Mouse (Mus musculus): ENCODE data around the gene BC048562. TPM values are rescaled to one million over a fixed set of nuclear protein-coding genes. Genes with fewer than 3 reads are reported as not detected.
A peak's percentile ranks its signal among the peaks of the same experiment; 100 is the strongest.

The BC048562 gene
- polyA plus RNA-seq, 1 experiment, result not detected

DNA sequence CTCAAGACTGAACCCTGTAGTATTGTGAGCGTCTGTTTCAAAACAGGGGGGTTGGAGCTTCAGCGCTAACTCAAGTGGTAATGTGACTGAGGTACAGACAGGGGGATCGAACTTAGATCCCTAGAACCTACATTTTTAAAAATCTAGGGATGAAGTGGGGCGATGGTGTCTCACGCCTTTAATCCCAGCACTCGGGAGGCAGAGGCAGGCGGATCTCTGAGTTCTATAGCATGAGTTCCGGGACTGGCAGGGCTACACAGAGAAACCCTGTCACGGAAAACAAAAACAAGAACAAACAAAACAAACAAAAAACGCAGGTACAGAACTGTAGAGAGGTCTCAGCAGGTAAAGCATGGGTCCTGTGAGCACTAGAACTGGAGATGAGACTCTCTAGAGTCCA, 20.7 kb downstream of the BC048562 start:
- Histone ChIP-seq H3K27ac (ENCODE audit: insufficient read depth, low read depth, low read length) (no peak overlapping the region), H3K4me3 (ENCODE audit: insufficient read depth, low read length) (no peak overlapping the region), H3K4me1 (ENCODE audit: control insufficient read depth, insufficient read depth, low read length) (peaks cover 21% of the 10 kb centered on the region)
- TF ChIP-seq CTCF (IDR thresholded peaks at IDR 0.05; ENCODE audit: low read depth, low read length) (no peak), POLR2A (IDR thresholded peaks at IDR 0.05; ENCODE audit: borderline replicate concordance, low read depth, low read length) (no peak)

DNA sequence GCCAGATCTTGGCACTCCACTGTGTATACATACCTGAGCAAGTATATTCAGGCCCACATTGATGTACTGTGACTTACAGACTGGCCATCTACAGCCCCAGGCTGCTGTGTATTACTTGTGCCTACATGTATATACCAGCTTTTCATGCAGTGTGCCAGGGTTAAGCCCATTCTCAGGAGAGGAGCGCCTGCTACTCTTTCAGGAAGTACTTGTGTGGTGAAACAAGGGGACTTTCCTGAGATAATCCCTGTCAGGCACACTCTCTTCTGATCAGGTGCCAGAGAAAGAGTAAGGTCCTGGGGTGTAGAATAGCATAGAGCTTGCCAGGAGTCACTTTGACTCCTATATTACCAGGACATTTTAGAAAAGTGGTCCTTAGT, 23.6 kb downstream of the BC048562 start:
- Histone ChIP-seq H3K4me1 (ENCODE audit: control insufficient read depth, insufficient read depth, low read length) (peaks cover 21% of the 10 kb centered on the region), H3K4me3 (ENCODE audit: insufficient read depth, low read length) (peak overlapping the region; percentile 73; the same call in 1 of the 2 replicates), H3K27ac (ENCODE audit: insufficient read depth, low read depth, low read length) (peak overlapping the region; percentile 45)
- TF ChIP-seq POLR2A (IDR thresholded peaks at IDR 0.05; ENCODE audit: borderline replicate concordance, low read depth, low read length) (no peak), CTCF (IDR thresholded peaks at IDR 0.05; ENCODE audit: low read depth, low read length) (no peak)

DNA sequence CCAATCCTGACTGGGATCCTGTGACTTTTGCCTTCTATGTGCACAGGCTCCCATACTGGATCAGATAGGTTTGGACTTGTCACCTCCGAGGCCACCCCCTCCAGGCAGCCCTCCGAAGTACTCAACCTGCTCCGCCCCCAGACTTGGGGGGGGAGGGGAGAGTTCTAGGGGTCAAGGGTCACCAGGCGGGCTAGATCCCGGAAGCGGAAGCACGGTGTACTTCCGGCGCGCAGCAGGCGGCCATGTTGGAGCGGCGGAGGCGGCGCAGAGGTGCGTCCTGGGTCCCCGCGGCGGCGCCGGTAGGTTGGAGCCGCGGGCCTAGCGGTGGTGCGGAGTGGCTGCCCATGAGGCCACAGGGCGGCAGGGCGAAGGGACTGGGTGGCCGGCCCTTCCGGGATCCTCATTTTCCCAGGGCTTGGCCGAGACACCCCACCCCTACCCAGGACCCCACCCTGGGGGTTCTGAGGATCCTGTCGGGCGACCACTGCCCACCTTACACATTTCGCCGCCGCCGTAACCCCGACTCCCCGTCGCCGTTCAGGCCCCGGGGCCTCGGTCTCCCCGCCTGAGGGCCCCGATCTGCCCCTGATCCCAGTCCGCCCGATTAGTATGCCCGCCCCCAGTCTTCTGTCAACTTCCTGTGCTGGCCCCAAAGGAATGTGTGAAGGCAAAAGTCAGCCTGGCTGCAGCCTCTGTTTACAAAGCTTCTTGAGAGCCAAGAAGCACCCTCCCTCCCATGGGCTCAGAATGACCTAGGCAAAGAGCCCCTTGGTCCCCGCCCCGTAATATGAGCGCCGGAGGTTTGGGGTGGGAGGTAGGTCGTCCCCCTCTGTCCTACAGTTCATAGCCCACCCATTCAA, 24.3 kb downstream of the BC048562 start, which contains the start of gene Ccdc71:
Gene Ccdc71, plus strand, starts transcription at position 209 of the 860 bp plus-strand sequence.
- peak within 1 kb of the TSS; percentile 73 for H3K4me3 ChIP-seq (ENCODE audit: insufficient read depth, low read length)
- TF ChIP-seq CTCF (IDR thresholded peaks at IDR 0.05; ENCODE audit: low read depth, low read length), result no peak
- no peak for TF ChIP-seq POLR2A (IDR thresholded peaks at IDR 0.05; ENCODE audit: borderline replicate concordance, low read depth, low read length)
- H3K4me1 ChIP-seq (ENCODE audit: control insufficient read depth, insufficient read depth, low read length), result peaks cover 21% of the 10 kb centered on the region
- peak within 1 kb of the TSS; percentile 49 for H3K27ac ChIP-seq (ENCODE audit: insufficient read depth, low read depth, low read length)

DNA sequence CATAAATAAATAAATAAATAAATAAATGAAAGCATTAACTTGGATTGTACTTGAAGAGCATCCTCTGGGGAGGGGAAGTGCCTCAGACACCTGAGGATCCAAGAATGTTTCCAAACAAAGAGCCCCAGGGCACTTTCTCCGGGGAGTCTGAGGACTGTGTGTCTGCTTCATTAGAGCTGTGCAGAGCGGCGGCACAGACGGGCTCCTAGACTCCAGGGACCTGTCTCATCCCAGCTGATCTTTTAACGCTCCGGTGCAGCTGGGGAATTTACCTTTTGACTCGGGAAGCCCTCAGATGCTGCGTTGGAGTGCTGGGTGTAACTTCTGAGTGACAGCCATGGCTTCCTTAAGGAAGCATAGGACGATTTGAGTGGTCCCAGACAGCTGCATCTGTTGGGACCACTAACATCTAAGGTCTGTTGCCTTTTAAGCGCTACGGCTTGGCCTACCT, 24.9 kb downstream of the BC048562 start, which contains the start of gene Klhdc8b:
Gene Klhdc8b, minus strand, starts transcription at position 401 of the 451 bp plus-strand sequence.
- TF ChIP-seq CTCF (IDR thresholded peaks at IDR 0.05; ENCODE audit: low read depth, low read length), result no peak
- H3K27ac ChIP-seq (ENCODE audit: insufficient read depth, low read depth, low read length), result peak within 1 kb of the TSS; percentile 49
- peak within 1 kb of the TSS; percentile 73 for H3K4me3 ChIP-seq (ENCODE audit: insufficient read depth, low read length)
- peaks cover 21% of the 10 kb centered on the region for H3K4me1 ChIP-seq (ENCODE audit: control insufficient read depth, insufficient read depth, low read length)

DNA sequence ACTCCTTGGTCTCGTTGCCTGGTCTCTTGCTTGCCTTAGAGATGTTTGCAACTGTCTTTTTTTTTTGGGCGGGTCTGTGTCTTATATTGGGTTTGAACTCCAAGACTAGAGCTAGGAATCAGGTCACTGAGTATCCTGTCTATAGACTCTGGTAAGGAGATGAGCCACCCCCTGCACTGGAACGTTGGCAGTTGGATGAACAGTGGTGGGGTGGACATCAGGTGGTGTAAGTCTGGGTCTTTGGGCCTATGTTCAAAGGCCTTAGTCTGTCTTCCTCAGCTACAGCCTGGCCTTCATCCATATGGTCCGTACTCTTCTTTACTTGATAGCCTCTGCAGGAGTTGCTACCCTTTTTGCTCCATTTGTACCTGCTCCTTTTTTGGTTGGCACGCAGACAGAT, 25.4 kb downstream of the BC048562 start:
- TF ChIP-seq CTCF (IDR thresholded peaks at IDR 0.05; ENCODE audit: low read depth, low read length), result no peak
- no peak for TF ChIP-seq POLR2A (IDR thresholded peaks at IDR 0.05; ENCODE audit: borderline replicate concordance, low read depth, low read length)
- Histone ChIP-seq H3K4me1 (ENCODE audit: control insufficient read depth, insufficient read depth, low read length) (peaks cover 21% of the 10 kb centered on the region), H3K4me3 (ENCODE audit: insufficient read depth, low read length) (peak overlapping the region; percentile 73), H3K27ac (ENCODE audit: insufficient read depth, low read depth, low read length) (no peak overlapping the region)

DNA sequence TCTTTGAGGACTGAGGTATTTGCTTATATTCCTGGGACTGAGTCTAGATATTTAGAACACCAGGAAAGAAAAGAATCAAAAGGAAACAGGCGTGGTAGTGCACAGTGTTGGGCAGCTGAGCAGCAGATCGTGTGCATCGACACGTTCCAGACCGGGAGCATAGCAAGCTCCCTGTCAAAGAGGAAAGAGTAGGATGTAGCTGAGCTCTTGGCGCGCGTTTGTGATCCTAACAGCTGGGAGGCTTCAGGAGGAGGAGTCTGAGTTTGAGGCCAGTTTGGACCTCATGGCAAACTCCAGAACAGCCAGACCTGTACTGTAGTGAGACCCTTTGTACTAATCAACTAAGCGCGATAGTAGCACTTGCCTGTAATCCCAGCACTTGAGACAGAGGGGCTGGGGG, 25.9 kb downstream of the BC048562 start:
- Histone ChIP-seq H3K27ac (ENCODE audit: insufficient read depth, low read depth, low read length) (no peak overlapping the region), H3K4me3 (ENCODE audit: insufficient read depth, low read length) (no peak overlapping the region), H3K4me1 (ENCODE audit: control insufficient read depth, insufficient read depth, low read length) (peaks cover 21% of the 10 kb centered on the region)
- TF ChIP-seq POLR2A (IDR thresholded peaks at IDR 0.05; ENCODE audit: borderline replicate concordance, low read depth, low read length), result no peak

DNA sequence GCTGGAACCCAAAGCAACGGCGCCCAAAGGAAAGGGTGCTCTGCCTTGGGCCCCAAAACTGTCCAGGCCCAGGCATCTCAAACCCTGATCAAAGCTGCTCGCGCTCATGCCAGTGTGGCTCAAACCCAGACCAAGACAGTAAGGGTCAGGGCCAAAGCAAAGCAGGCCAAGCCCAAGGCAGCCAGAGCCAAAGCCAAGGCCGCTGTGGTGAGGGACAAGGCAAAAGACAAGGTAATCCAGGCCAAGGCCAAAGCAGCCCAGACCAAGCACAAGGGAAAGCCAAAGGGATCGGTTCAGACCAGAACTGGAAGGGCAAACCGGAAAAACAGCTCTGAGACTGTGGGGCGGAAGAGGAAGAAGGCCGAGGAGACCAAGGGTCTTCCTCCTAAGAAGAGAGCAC, 27.4 kb downstream of the BC048562 start:
- Histone ChIP-seq H3K27ac (ENCODE audit: insufficient read depth, low read depth, low read length) (no peak overlapping the region), H3K4me1 (ENCODE audit: control insufficient read depth, insufficient read depth, low read length) (peaks cover 21% of the 10 kb centered on the region), H3K4me3 (ENCODE audit: insufficient read depth, low read length) (no peak overlapping the region)
- TF ChIP-seq CTCF (IDR thresholded peaks at IDR 0.05; ENCODE audit: low read depth, low read length) (no peak), POLR2A (IDR thresholded peaks at IDR 0.05; ENCODE audit: borderline replicate concordance, low read depth, low read length) (no peak)

DNA sequence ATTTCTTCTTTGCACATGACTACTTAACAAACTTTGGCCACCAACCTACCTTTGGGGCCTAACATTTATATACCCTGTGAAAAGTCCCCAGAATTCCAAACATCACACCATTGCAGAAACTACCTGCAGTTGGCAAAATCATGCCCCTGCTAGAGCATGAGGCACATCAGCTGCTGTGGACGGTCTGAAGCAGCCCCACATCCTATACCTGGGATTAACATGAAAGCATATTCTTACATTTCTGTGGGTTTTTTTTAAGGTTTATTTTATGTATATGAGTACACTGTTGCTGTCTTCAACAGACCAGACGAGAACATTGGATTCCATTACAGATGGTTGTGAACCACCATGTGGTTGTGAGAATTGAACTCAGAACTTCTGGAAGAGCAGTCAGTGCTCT, 29.9 kb downstream of the BC048562 start:
- no peak overlapping the region for H3K4me3 ChIP-seq (ENCODE audit: insufficient read depth, low read length)
- TF ChIP-seq CTCF (IDR thresholded peaks at IDR 0.05; ENCODE audit: low read depth, low read length), result no peak
- TF ChIP-seq POLR2A (IDR thresholded peaks at IDR 0.05; ENCODE audit: borderline replicate concordance, low read depth, low read length), result no peak
- no peak overlapping the region for H3K27ac ChIP-seq (ENCODE audit: insufficient read depth, low read depth, low read length)
- H3K4me1 ChIP-seq (ENCODE audit: control insufficient read depth, insufficient read depth, low read length), result peaks cover 11% of the 10 kb centered on the region

DNA sequence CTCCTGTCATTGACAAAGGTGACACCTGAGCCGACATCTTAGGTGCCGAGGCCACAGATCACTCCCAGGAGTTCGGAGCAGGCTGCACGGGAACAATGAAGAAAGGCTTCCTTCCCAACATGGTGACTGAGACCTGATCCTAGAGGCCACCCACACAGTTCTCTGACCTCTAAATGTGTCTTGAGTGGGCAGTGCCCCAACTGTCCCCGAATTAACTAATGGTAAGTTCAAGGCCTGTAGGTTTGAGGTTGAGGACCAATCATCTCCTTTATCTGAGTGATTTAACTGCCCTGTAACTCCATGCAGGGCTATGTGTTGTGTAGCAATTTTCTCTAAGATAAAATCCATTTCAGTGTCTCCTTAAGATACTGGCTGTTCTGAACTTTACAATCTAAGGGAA, 33.1 kb downstream of the BC048562 start:
- no peak for TF ChIP-seq POLR2A (IDR thresholded peaks at IDR 0.05; ENCODE audit: borderline replicate concordance, low read depth, low read length)
- no peak for TF ChIP-seq CTCF (IDR thresholded peaks at IDR 0.05; ENCODE audit: low read depth, low read length)
- peaks cover 4% of the 10 kb centered on the region for H3K4me1 ChIP-seq (ENCODE audit: control insufficient read depth, insufficient read depth, low read length)
- no peak overlapping the region for H3K27ac ChIP-seq (ENCODE audit: insufficient read depth, low read depth, low read length)
- no peak overlapping the region for H3K4me3 ChIP-seq (ENCODE audit: insufficient read depth, low read length)

DNA sequence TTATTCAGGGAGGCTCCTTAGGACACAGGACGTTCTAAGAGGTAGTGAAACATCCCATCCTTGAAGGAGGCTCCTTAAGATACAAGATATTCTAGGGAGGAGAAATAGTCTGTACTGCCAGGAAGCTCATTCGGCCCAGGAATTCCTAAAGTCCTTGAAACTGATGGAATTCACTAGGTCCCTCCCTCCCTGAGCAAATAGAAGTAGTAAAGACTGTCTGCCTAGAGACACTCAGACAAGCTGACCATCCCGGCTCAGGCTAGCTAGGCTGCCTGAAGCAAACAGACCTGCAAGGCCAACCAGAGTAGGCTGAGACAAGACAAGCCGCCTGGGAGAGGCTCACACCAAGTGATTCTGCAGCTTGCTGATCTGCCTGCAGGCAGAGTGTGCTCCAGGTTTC, 33.6 kb downstream of the BC048562 start:
- H3K4me1 ChIP-seq (ENCODE audit: control insufficient read depth, insufficient read depth, low read length), result peaks cover 6% of the 10 kb centered on the region
- no peak overlapping the region for H3K4me3 ChIP-seq (ENCODE audit: insufficient read depth, low read length)
- TF ChIP-seq CTCF (IDR thresholded peaks at IDR 0.05; ENCODE audit: low read depth, low read length), result no peak
- no peak for TF ChIP-seq POLR2A (IDR thresholded peaks at IDR 0.05; ENCODE audit: borderline replicate concordance, low read depth, low read length)
- H3K27ac ChIP-seq (ENCODE audit: insufficient read depth, low read depth, low read length), result no peak overlapping the region

All from bone marrow macrophage, adult 2 months (primary cell).